Mouse (Mus musculus) adrenal gland, postnatal 36 days (tissue): ENCODE measurements around the gene Ninj2. TPM values are rescaled to one million over a fixed set of nuclear protein-coding genes. Genes with fewer than 3 reads are reported as not detected.
A peak's percentile ranks its signal among the peaks of the same experiment; 100 is the strongest.

Experiments used
- DNase-seq, 2 experiments: peaks; one replicate each; pipeline ENCODE4 v3.0.0; 2021; ENCODE audit warnings: mixed read lengths in 1 of 2
- total RNA-seq, 2 experiments: library from RNA; stranded (reverse); gene quantifications; 2 replicates each; pipeline ENCODE4 v1.2.3; 2021

Ninj2 gene
- total RNA-seq, 2 experiments from 2014 or later, result not detected

- DNase-seq, result no peak
Observed at GRCm38 (mm10) chr6:120199638-120200394, 106.7 kb downstream of the Ninj2 start.

- no peak for DNase-seq
Observed at GRCm38 (mm10) chr6:120201956-120202355, 108.8 kb downstream of the Ninj2 start.

GRCm38 (mm10) chr6:120202406-120202805 lies 109.3 kb downstream of the Ninj2 start:
- no peak for DNase-seq

GRCm38 (mm10) chr6:120206586-120206985 lies 113.4 kb downstream of the Ninj2 start:
- DNase-seq, result no peak

GRCm38 (mm10) chr6:120211536-120211935 lies 118.4 kb downstream of the Ninj2 start:
- no peak for DNase-seq

- DNase-seq, result no peak
Observed at GRCm38 (mm10) chr6:120216702-120217101, 123.6 kb downstream of the Ninj2 start.

GRCm38 (mm10) chr6:120219281-120219680 lies 126.1 kb downstream of the Ninj2 start:
- no peak for DNase-seq

- DNase-seq, result peak; percentile 82 to 84
Observed at GRCm38 (mm10) chr6:120222669-120223068, 129.5 kb downstream of the Ninj2 start.

- no peak for DNase-seq
Observed at GRCm38 (mm10) chr6:120225355-120225754, 132.2 kb downstream of the Ninj2 start.

- no peak for DNase-seq
Observed at GRCm38 (mm10) chr6:120227068-120227467, 133.9 kb downstream of the Ninj2 start.

GRCm38 (mm10) chr6:120229806-120230205 lies 136.7 kb downstream of the Ninj2 start:
- DNase-seq, result no peak

GRCm38 (mm10) chr6:120230441-120230840 lies 137.3 kb downstream of the Ninj2 start:
- no peak for DNase-seq

- DNase-seq, result no peak
Observed at GRCm38 (mm10) chr6:120232885-120233284, 139.7 kb downstream of the Ninj2 start.

GRCm38 (mm10) chr6:120235874-120236273 lies 142.7 kb downstream of the Ninj2 start:
- no peak for DNase-seq

GRCm38 (mm10) chr6:120240461-120240860 lies 147.3 kb downstream of the Ninj2 start:
- no peak for DNase-seq

- peak; percentile 23 to 45 for DNase-seq
Observed at GRCm38 (mm10) chr6:120241453-120241852, 148.3 kb downstream of the Ninj2 start.

GRCm38 (mm10) chr6:120242530-120242929 lies 149.4 kb downstream of the Ninj2 start:
- DNase-seq, result no peak

- DNase-seq, result no peak
Observed at GRCm38 (mm10) chr6:120243250-120243649, 150.1 kb downstream of the Ninj2 start.

GRCm38 (mm10) chr6:120246676-120247075 lies 153.5 kb downstream of the Ninj2 start:
- peak; percentile 43 to 46 for DNase-seq

GRCm38 (mm10) chr6:120249831-120250230 lies 156.7 kb downstream of the Ninj2 start:
- no peak for DNase-seq
